Mouse (Mus musculus) hindbrain, embryonic 14.5 days (tissue): ENCODE measurements at regions not wholly inside any gene's neighbourhood (a gene's known extent, or its start where the extent isn't known, plus 50 kb on each side); places are given as distances from the start of the nearest gene placed in this dataset.
A peak's percentile ranks its signal among the peaks of the same experiment; 100 is the strongest.

ENCODE experiments used
- ATAC-seq: fragments of 200-750 bp; cut with Nextera tagmentation; 2 replicates; pipeline ENCODE4 v1.8.0; 2017; ENCODE audit warnings: moderate number of reproducible peaks, mild to moderate bottlenecking, moderate TSS enrichment, moderate library complexity; ENCODE audit not compliant: low FRiP score
- DNase-seq: peaks from one replicate; pipeline ENCODE4 v3.0.0-alpha.2; 2015; ENCODE audit warnings: low spot score
- H3K27ac ChIP-seq: fragments of 300-500 bp; sonication (generic); 2 replicates; pipeline ENCODE4 v1.5.1; 2014; ENCODE audit warnings: mild to moderate bottlenecking, moderate library complexity
- H3K27me3 ChIP-seq: fragments of 300-500 bp; sonication (generic); 2 replicates; pipeline ENCODE4 v1.6.1; 2014; ENCODE audit warnings: mild to moderate bottlenecking, low read length, mixed read lengths; ENCODE audit not compliant: control insufficient read depth, insufficient read depth
- H3K36me3 ChIP-seq: fragments of 300-500 bp; sonication (generic); replicated peaks from 2 replicates; pipeline ENCODE4 v1.6.1; 2014; ENCODE audit not compliant: control insufficient read depth, insufficient read depth
- H3K4me1 ChIP-seq: fragments of 300-500 bp; sonication (generic); replicated peaks from 2 replicates; pipeline ENCODE4 v1.6.1; 2014; ENCODE audit warnings: antibody characterized with exemption, low read length, mixed read lengths; ENCODE audit not compliant: control insufficient read depth, insufficient read depth
- H3K4me2 ChIP-seq: fragments of 300-500 bp; sonication (generic); replicated peaks from 2 replicates; pipeline ENCODE4 v1.6.1; 2014; ENCODE audit warnings: mild to moderate bottlenecking, moderate library complexity
- H3K4me3 ChIP-seq: fragments of 300-500 bp; sonication (generic); replicated peaks from 2 replicates; pipeline ENCODE4 v1.5.1; 2014; ENCODE audit warnings: mild to moderate bottlenecking, low read length
- H3K9ac ChIP-seq: fragments of 300-500 bp; sonication (generic); 2 replicates; pipeline ENCODE4 v1.6.1; 2014
- H3K9me3 ChIP-seq: fragments of 300-500 bp; sonication (generic); 2 replicates; pipeline ENCODE4 v1.6.1; 2016; ENCODE audit warnings: low read length; ENCODE audit not compliant: control insufficient read depth
- WGBS: fragments of 180-500 bp; shearing (Covaris S2); extraction: QIAGEN DNeasy Blood & Tissue Kit; methylation state at CpG from one replicate; pipeline ENCODE4 v1.1.7; 2014; 5-methylcytosine and 5-hydroxymethylcytosine counted together

DNA sequence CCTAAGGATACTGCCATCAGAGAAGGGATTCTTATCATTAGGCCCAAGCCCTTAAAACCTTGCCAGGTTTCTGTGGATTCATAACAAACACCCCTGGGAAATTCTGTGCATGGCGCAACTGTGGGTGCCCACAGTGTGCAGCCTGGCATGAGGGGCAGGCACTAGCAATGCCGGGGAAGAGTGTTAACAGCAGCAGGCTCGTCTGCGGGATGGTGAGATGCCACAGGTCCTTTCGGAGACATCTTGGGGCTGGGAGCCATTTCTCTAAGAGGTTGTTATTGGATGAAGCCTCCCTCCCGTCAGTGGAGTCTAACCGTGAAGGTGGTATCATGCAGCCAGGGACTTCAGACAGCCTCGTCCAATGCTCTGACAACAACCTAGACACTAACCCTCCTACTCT is 144.2 kb downstream of the Drd1 start:
- no peak overlapping the region for H3K9ac ChIP-seq
- H3K27ac ChIP-seq: no peak overlapping the region
- DNase-seq: no peak
- no peaks in the 10 kb centered on the region for H3K36me3 ChIP-seq
- WGBS: 88% methylated on average over 8 of the region's 8 CpGs
- no peak overlapping the region for H3K4me2 ChIP-seq
- no peak overlapping the region for H3K4me3 ChIP-seq
- H3K9me3 ChIP-seq: no peaks in the 10 kb centered on the region
- H3K27me3 ChIP-seq: no peaks in the 10 kb centered on the region
- ATAC-seq: no peak
- H3K4me1 ChIP-seq: no peaks in the 10 kb centered on the region

GRCm38 (mm10) chr13:53910251-53910650 is 145.3 kb downstream of the Drd1 start:
- 91% methylated on average over 4 of the region's 4 CpGs for WGBS
- Histone ChIP-seq H3K4me3 (no peak overlapping the region), H3K9ac (no peak overlapping the region), H3K36me3 (no peaks in the 10 kb centered on the region), H3K4me1 (no peaks in the 10 kb centered on the region), H3K9me3 (no peaks in the 10 kb centered on the region), H3K27ac (no peak overlapping the region), H3K4me2 (no peak overlapping the region), H3K27me3 (no peaks in the 10 kb centered on the region)
- ATAC-seq: no peak
- DNase-seq: no peak

DNA sequence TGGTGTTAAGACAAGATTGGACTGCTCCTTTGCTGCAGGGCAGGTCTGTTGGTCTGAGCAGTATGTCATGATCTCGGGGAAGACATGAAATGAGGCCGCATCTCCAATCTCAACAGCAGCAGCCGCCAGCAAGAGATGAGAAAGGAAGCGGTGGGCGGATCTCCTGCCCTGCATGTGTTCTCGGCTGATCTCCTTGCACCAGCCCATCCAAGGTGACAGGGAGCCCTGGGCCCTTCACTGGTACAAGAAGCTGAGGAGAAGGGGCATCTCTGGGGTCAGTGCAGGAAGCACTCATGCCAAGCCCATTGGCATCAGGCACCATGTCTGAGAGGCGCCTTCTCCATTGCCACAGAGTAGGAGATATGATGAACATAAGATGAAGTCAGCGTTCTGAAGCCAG is 151.0 kb downstream of the Drd1 start:
- H3K27ac ChIP-seq: no peak overlapping the region
- DNase-seq: no peak
- H3K27me3 ChIP-seq: no peaks in the 10 kb centered on the region
- H3K36me3 ChIP-seq: no peaks in the 10 kb centered on the region
- H3K9me3 ChIP-seq: no peaks in the 10 kb centered on the region
- peaks cover 11% of the 10 kb centered on the region; the same call in 1 of the 2 replicates for H3K4me1 ChIP-seq
- no peak for ATAC-seq
- no peak overlapping the region for H3K4me2 ChIP-seq
- H3K4me3 ChIP-seq: no peak overlapping the region
- H3K9ac ChIP-seq: no peak overlapping the region
- 87% methylated on average over 8 of the region's 8 CpGs for WGBS

DNA sequence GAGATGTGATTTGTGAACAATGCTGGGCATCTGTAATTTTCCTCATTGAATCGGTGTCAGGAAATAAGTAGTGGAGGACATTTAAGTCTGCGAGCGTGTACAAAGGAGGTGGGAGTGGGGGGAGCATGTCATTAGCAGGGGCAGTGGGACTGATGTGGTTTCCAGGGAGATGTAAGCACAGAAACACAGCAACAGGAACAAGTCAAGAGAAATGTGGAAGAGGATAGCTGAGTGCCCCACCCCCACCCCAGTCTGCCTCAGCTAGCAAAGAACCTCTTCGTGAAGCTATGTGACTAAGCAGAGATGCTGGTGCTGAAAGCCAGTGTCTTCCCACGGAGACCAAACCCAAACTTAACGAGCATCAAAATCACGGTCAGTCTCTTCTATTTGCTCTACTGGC is 151.9 kb downstream of the Drd1 start:
- Histone ChIP-seq H3K9ac (no peak overlapping the region), H3K36me3 (no peaks in the 10 kb centered on the region), H3K27me3 (no peaks in the 10 kb centered on the region), H3K4me1 (peaks cover 11% of the 10 kb centered on the region; the same call in 1 of the 2 replicates), H3K4me3 (no peak overlapping the region), H3K9me3 (no peaks in the 10 kb centered on the region), H3K4me2 (no peak overlapping the region; the same call in 1 of the 2 replicates), H3K27ac (no peak overlapping the region; the same call in 1 of the 2 replicates)
- ATAC-seq: no peak
- DNase-seq: no peak
- WGBS: 27% methylated on average over 7 of the region's 7 CpGs

- Histone ChIP-seq H3K4me3 (no peak overlapping the region), H3K27ac (no peak overlapping the region), H3K36me3 (no peaks in the 10 kb centered on the region), H3K4me1 (peaks cover 11% of the 10 kb centered on the region; the same call in 1 of the 2 replicates), H3K9me3 (no peaks in the 10 kb centered on the region), H3K4me2 (no peak overlapping the region), H3K27me3 (no peaks in the 10 kb centered on the region), H3K9ac (no peak overlapping the region)
- 74% methylated on average over 2 of the region's 2 CpGs for WGBS
- no peak for ATAC-seq
- DNase-seq: no peak
Measured at GRCm38 (mm10) chr13:53902831-53903230, 152.7 kb downstream of the Drd1 start.

GRCm38 (mm10) chr13:53900406-53901025 is 155.0 kb downstream of the Drd1 start:
- no peak for DNase-seq
- Histone ChIP-seq H3K27ac (no peak overlapping the region), H3K4me2 (no peak overlapping the region), H3K9me3 (0 out of 2 replicates have a peak, but pooled peaks cover 5% of the 10 kb centered on the region), H3K4me1 (peaks cover 11% of the 10 kb centered on the region; the same call in 1 of the 2 replicates), H3K9ac (no peak overlapping the region), H3K27me3 (no peaks in the 10 kb centered on the region), H3K4me3 (no peak overlapping the region), H3K36me3 (no peaks in the 10 kb centered on the region)
- 78% methylated on average over 3 of the region's 3 CpGs for WGBS
- ATAC-seq: no peak

GRCm38 (mm10) chr13:53898351-53898750 is 157.2 kb downstream of the Drd1 start:
- Histone ChIP-seq H3K27ac (no peak overlapping the region), H3K4me1 (peaks cover 3% of the 10 kb centered on the region; the same call in 1 of the 2 replicates), H3K4me3 (no peak overlapping the region), H3K9ac (no peak overlapping the region), H3K36me3 (no peaks in the 10 kb centered on the region), H3K27me3 (no peaks in the 10 kb centered on the region), H3K4me2 (0 out of 2 replicates have a peak overlapping the region, but pooled peaks have one; percentile 17), H3K9me3 (0 out of 2 replicates have a peak, but pooled peaks cover 5% of the 10 kb centered on the region)
- DNase-seq (no peak), ATAC-seq (no peak)
- 58% methylated on average over 10 of the region's 10 CpGs for whole genome bisulfite sequencing

- H3K27me3 ChIP-seq: no peaks in the 10 kb centered on the region
- no peak overlapping the region for H3K9ac ChIP-seq
- H3K36me3 ChIP-seq: no peaks in the 10 kb centered on the region
- H3K4me2 ChIP-seq: no peak overlapping the region
- H3K9me3 ChIP-seq: 0 out of 2 replicates have a peak, but pooled peaks cover 5% of the 10 kb centered on the region
- ATAC-seq (no peak), DNase-seq (no peak)
- H3K4me1 ChIP-seq: no peaks in the 10 kb centered on the region
- 93% methylated on average over 2 of the region's 2 CpGs for WGBS
- no peak overlapping the region for H3K27ac ChIP-seq
- H3K4me3 ChIP-seq: no peak overlapping the region
Measured at GRCm38 (mm10) chr13:53897176-53897575, 158.3 kb downstream of the Drd1 start.

- no peaks in the 10 kb centered on the region for H3K4me1 ChIP-seq
- H3K4me3 ChIP-seq: no peak overlapping the region
- no peak for ATAC-seq
- no peaks in the 10 kb centered on the region for H3K36me3 ChIP-seq
- no peak for DNase-seq
- no peak overlapping the region for H3K4me2 ChIP-seq
- no peaks in the 10 kb centered on the region for H3K9me3 ChIP-seq
- no peaks in the 10 kb centered on the region for H3K27me3 ChIP-seq
- no peak overlapping the region for H3K9ac ChIP-seq
- no peak overlapping the region for H3K27ac ChIP-seq
- 93% methylated on average over 3 of the region's 3 CpGs for WGBS
Measured at GRCm38 (mm10) chr13:53888411-53888810, 167.1 kb downstream of the Drd1 start.

- no peak overlapping the region for H3K4me3 ChIP-seq
- 84% methylated on average over 10 of the region's 10 CpGs for WGBS
- no peaks in the 10 kb centered on the region for H3K9me3 ChIP-seq
- DNase-seq (no peak), ATAC-seq (no peak)
- H3K4me2 ChIP-seq: no peak overlapping the region
- H3K27me3 ChIP-seq: no peaks in the 10 kb centered on the region
- H3K4me1 ChIP-seq: no peaks in the 10 kb centered on the region; the same call in 1 of the 2 replicates
- H3K27ac ChIP-seq: no peak overlapping the region
- H3K36me3 ChIP-seq: no peaks in the 10 kb centered on the region
- no peak overlapping the region for H3K9ac ChIP-seq
Measured at GRCm38 (mm10) chr13:53885756-53886155, 169.7 kb downstream of the Drd1 start.
